Mouse (Mus musculus): ENCODE measurements around the gene Aox1.

The Aox1 gene

GRCm38 (mm10) chr1:58111315-58111714, 81.6 kb downstream of the Aox1 start:
- DNase-seq: no peak

- DNase-seq: peak; percentile 81
Observed at GRCm38 (mm10) chr1:58112880-58113279, 83.1 kb downstream of the Aox1 start, which contains the start of gene Aox3. Aox3 (plus strand) TSS chr1:58113130.

DNA sequence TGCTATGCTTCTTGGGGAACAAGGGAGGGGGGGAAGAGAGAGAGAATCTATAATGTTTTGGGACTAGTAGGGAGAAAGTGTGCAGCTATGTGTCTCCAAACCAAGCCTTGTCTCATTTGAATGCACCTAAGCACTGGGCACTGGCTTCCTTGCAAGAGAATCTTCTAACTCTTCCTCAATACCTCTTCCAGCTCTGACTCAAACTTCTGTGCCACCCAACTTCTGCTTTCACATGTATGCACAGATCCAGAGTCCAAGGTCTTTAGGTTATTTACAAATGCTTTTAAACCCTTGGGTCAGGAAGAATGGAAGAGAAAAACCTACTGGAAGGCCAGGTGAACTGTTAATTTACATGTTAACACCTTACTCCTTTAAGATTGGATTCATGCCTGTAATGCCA, 83.7 kb downstream of the Aox1 start:
- DNase-seq: no peak

DNA sequence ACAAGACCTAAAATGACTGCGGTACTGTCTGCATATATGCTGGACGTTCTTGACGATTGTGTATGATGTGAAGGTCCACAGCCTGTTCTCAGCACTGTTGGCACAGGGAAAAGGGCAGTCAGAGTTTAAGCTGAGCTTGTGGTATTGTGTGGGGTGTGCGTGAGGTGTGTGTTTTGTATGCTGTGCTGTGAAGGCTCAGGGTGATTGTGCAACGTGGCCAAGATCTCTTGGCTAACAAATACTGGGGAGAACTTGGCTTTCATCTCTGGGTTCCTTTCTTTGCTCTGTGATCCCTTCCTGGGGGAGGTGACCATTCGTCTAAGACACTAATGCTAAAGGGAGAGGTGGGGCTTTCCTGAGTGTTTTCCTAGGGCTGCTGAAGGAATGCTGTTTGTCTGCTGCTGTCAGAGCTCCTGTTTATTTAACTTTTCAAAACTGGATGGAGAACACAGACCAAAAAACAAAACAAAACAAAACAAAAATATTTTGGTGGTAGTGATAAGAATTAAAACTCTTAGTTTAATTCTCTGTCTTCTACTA, 84.4 kb downstream of the Aox1 start:
- DNase-seq: no peak

DNA sequence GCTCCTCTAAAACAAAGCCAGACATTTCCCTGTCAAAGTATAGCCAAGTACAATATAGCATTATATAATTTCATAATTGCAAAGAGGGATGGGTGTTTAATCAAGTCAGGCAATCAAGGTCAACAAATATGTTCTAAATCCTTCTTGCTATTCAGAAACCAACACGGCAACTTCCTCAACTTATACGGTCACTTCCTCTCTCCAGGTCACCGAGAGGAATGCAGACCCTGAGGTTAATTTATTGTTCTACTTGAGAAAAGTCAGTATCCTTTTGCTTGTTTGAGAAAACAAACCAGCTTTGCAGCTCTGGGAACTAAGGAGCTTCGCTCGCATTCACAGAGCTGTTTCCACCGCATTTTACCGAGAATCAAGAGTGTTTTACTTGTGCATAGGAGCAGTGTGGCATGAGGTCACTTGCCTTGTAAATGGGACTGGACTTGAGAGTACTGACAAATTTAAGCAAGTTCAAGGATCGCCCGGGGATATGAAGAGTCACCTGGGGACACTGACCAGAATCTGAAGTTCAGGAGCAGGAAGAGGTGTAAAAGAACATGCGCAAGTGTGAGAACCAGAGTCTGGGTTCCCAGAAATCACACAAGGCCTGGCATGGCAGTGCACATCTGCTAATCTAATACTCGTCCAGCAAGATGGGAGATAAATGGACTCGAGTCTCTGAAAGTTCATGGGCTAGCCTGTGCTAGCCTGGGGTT, 85.1 kb downstream of the Aox1 start:
- DNase-seq: no peak

DNA sequence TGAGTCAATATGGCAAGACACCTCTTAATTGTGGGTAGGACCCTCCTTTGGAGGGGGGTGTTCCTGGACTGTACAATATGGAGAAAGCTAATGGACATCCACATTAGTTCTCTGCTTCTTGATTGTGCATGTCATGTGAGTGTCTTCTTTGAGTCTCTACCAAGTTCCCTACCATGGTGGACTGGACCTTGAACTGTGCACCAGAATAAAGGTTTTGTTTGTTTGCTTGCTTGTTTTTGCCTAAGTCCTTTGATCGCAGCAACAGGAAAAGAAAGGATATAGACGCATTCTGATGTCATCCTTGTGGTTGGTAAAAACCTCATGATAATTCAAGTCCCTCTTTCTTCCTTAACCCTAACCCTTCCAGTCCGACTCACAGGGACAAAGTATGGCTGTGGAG, 88.5 kb downstream of the Aox1 start:
- no peak for DNase-seq

- no peak for DNase-seq
Observed at GRCm38 (mm10) chr1:58124901-58125300, 95.2 kb downstream of the Aox1 start.

- no peak for DNase-seq
Observed at GRCm38 (mm10) chr1:58137891-58138290, 108.2 kb downstream of the Aox1 start.

GRCm38 (mm10) chr1:58138986-58139385, 109.3 kb downstream of the Aox1 start:
- DNase-seq: no peak

- no peak for DNase-seq
Observed at GRCm38 (mm10) chr1:58140607-58141006, 110.9 kb downstream of the Aox1 start.

- peak; percentile 51 for DNase-seq
Observed at GRCm38 (mm10) chr1:58144384-58145069, 114.8 kb downstream of the Aox1 start.

- no peak for DNase-seq
Observed at GRCm38 (mm10) chr1:58146026-58146425, 116.3 kb downstream of the Aox1 start.

- no peak for DNase-seq
Observed at GRCm38 (mm10) chr1:58147776-58148175, 118.0 kb downstream of the Aox1 start.

GRCm38 (mm10) chr1:58152247-58152646, 122.5 kb downstream of the Aox1 start:
- DNase-seq: no peak

Measured in right cerebral cortex, postnatal 4 days (tissue).